Mouse (Mus musculus): ENCODE data around the gene Smap1. TPM values are rescaled to one million over a fixed set of nuclear protein-coding genes. Genes with fewer than 3 reads are reported as not detected.
"Not testable (repeated sequence)": the region's sequence is repeated elsewhere in the genome, so short reads cannot be mapped to it uniquely, and the experiment has no call there.

Smap1 gene
- 10 to 100 TPM; 60.6 to 74.5 TPM for total RNA-seq (2021)
- long read RNA-seq, experiment 1, transcript Smap1-201 (10 exons, 2,289 nt): major isoform, 17 of 59 reads
- long read RNA-seq, experiment 1, partial matches to known transcripts: 41 of 59 reads
- long read RNA-seq, experiment 1, other reads (novel, unspliced or antisense): 1 of 59 reads
- long read RNA-seq, experiment 2, transcript Smap1-201 (10 exons, 2,289 nt): major isoform, 8 of 11 reads
- long read RNA-seq, experiment 2, partial matches to known transcripts: 2 of 11 reads
- long read RNA-seq, experiment 2, other reads (novel, unspliced or antisense): 1 of 11 reads

GRCm38 (mm10) chr1:23921711-23922529 is at the start of gene Smap1:
Smap1 (minus strand) TSS chr1:23922317.
- peak; percentile 86 to 92 for DNase-seq

DNA sequence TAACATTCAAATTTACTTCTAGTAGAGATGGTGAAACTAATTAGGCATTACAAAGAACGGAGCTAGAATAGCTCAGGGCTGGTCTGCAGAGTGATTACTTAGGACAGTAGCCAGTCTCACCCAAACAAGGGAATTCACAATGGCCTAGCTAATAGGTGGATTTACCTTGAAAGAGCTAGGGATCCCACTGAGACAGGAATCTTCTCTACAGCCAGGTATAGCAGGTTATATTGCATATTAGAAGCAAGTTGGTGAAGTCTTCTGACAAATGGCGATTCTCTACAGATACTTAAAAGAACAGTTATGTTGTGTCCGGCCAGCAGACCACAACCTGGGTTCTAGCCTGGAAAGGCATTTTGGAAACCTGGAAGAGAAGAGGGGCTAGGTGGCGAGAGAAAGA is 49.0 kb upstream of the Smap1 start:
- DNase-seq: not testable (repeated sequence)

- no peak for DNase-seq
Measured at GRCm38 (mm10) chr1:23968027-23968725, 46.1 kb upstream of the Smap1 start.

GRCm38 (mm10) chr1:23966226-23966625 is 44.1 kb upstream of the Smap1 start:
- DNase-seq: no peak

DNA sequence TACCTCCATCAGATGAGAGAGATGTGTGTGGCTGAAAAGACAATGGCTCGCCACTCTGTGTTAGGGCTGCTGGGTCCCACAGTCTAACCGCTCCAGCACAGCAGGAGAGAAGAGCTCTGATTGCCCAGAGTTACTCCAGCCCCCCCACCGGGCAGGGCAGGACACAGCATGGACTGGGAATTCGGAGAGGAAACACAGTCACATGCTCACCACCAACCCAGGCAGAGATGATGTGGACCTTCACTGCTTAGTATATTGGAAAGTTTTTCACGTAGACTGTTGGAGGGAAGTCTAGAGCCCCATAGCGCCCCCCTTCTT is 37.3 kb upstream of the Smap1 start:
- peak in 1 of 2 experiments; percentile 7 for DNase-seq

GRCm38 (mm10) chr1:23958668-23959414 is 36.7 kb upstream of the Smap1 start:
- DNase-seq: no peak

- DNase-seq: no peak
Measured at GRCm38 (mm10) chr1:23958101-23958500, 36.0 kb upstream of the Smap1 start.

DNA sequence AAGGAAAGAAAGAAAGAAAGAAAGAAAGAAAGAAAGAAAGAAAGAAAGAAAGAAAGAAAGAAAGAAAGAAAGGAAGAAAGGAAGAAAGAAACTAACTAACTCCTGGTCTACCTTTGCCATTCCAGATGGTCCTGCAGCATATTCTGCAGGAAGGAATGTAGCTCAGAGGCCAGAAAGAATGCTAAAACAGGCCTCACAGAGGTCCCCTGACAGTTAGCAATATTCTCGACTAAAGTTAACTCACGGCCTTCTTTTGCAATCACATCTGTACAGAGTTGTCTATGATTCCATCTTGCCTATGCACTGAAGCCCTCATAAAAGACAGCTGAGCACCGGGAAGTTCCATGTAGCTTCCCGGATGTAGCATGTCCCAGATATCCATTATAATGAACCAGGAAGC is 33.4 kb upstream of the Smap1 start:
- no peak for DNase-seq

DNA sequence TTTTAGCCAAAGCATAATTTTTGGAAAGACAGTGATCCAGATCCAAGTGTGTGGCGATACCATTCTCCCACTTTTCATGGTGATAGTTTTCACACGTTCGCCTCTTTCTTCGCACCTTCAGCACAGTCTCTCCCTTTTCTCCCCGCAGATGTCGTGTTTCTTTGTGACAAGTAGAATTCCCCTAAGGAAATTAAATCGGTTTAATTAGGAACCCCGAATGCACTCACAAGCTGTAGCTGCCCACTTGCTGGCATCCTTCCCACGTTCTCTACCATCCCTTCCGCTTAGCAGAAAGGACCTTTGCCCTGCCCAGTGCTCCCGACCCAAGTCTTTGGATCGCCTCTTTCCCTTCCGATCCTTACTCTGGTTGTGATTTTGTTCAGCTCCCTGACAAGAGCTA is 31.8 kb upstream of the Smap1 start:
- DNase-seq: no peak

- no peak for DNase-seq
Measured at GRCm38 (mm10) chr1:23948778-23949699, 26.9 kb upstream of the Smap1 start.

GRCm38 (mm10) chr1:23948290-23948689 is 26.2 kb upstream of the Smap1 start:
- DNase-seq: no peak

- DNase-seq: no peak
Measured at GRCm38 (mm10) chr1:23944076-23944475, 22.0 kb upstream of the Smap1 start.

GRCm38 (mm10) chr1:23943146-23943940 is 21.2 kb upstream of the Smap1 start:
- DNase-seq: no peak

DNA sequence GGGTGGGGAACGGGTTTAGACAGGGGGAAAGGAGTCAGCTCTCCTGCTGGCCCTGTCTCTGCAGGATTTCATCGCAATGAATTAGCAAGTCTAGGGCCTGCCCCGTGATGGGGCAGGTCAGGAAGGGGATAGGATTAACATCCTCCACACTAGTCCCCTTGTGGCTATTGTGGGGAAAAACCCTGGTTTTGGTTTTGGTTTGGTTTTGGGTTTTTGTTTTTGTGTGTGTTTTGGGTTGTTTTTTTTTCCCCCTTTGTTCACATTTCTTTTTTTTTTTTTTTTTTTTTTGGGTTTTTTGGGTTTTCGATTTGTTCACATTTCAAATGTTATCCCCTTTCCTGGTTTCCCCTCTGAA is 13.3 kb upstream of the Smap1 start:
- no peak for DNase-seq

GRCm38 (mm10) chr1:23934669-23935407 is 12.7 kb upstream of the Smap1 start:
- DNase-seq: no peak

- no peak for DNase-seq
Measured at GRCm38 (mm10) chr1:23929410-23929809, 7.3 kb upstream of the Smap1 start.

DNA sequence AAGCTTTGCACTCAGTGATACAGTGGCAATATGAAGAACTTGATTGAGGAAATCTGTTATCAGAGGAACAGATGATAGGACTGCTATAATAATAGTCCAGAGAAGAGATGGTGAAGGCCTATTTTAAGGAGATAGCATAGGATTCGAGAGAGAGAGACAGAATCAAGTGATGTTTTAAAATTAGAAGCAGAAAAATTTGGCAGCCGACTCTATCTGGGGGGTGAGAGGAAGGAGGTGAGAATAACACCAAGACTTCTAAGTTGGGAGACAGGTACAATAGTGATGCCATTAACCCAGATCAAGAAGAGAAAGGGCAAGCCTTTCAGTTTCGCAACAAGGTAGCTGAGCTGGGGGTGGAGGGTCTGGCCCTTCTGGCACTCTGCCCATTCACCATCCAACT is 6.3 kb upstream of the Smap1 start:
- no peak for DNase-seq

DNA sequence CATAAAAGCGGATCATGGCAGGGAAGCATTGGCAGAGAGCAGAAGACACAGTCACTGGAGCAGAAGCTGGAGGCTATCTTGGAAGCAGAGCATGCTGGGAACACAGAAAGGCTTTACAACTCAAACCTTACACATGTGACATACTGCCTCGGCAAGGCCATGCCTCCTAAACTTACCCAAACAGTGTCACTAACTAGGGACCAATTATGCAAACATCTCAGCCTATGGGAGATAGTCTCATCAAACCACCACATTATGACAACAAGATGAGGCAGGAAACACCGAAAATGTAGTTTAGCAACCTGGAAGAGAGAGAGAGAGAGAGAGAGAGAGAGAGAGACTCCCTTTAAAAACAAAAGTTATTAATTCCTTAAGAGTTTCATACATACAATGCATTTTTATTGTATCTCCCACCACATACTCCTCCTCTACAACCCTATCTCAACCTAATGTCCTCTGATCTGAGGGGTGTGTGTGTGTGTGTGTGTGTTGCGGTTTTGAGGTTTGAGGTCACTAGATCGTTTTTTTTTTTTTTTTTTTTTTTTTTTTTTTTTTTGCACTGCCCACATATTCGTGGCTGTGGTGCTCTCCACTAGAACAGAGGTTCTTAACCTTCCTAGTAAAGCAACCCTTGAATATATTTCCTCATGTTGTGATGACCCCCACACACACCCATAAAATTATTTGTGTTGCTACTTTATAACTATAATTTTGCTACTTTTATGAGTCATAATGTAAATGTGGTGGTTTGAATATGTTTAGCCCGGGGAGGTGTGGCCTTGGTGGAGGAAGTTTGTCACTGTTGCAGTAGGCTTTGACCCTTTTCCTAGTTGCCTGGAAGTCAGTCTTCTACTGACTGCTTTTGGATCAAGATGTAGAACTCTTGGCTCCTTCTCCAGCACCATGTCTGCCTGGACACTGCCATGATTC is 1.9 kb upstream of the Smap1 start:
- DNase-seq: no peak

- no peak for DNase-seq
Measured at GRCm38 (mm10) chr1:23922530-23922884, 390 bp upstream of the Smap1 start.

All from adrenal gland, postnatal 36 days (tissue).